Mouse (Mus musculus) liver, adult 2 months (tissue): ENCODE results near the gene Phpt1. TPM values are rescaled to one million over a fixed set of nuclear protein-coding genes. Genes with fewer than 3 reads are reported as not detected.

ENCODE experiments used
- DNase-seq: peaks from one replicate; pipeline ENCODE4 v3.0.0-alpha.2; 2011; ENCODE audit warnings: low read depth, low spot score; ENCODE audit errors: extremely low read depth
- H3K27ac ChIP-seq: fragments of 200-500 bp; replicated peaks from 2 replicates; pipeline ENCODE4 v1.5.1; 2012; ENCODE audit warnings: low read depth, mild to moderate bottlenecking, control low read depth, inconsistent platforms, low read length; ENCODE audit not compliant: insufficient read depth
- H3K27me3 ChIP-seq: fragments of 200-500 bp; 2 replicates; pipeline ENCODE4 v1.6.1; 2012; ENCODE audit warnings: mild to moderate bottlenecking, moderate library complexity, low read length, inconsistent platforms; ENCODE audit not compliant: control insufficient read depth, insufficient read depth
- H3K36me3 ChIP-seq: fragments of 200-500 bp; 2 replicates; pipeline ENCODE4 v1.6.1; 2012; ENCODE audit warnings: low read length, inconsistent platforms; ENCODE audit not compliant: control insufficient read depth, insufficient read depth
- H3K4me1 ChIP-seq: fragments of 200-500 bp; 2 replicates; pipeline ENCODE4 v1.6.1; 2011; ENCODE audit warnings: low read length; ENCODE audit not compliant: control insufficient read depth, insufficient read depth
- H3K4me3 ChIP-seq: fragments of 200-500 bp; 2 replicates; pipeline ENCODE4 v1.5.1; 2011; ENCODE audit warnings: low read depth, mild to moderate bottlenecking, control low read depth, low read length, moderate library complexity; ENCODE audit not compliant: insufficient read depth
- H3K79me2 ChIP-seq: fragments of 200-500 bp; 2 replicates; pipeline ENCODE4 v1.6.1; 2012; ENCODE audit warnings: inconsistent platforms, mild to moderate bottlenecking, low read length, moderate library complexity; ENCODE audit not compliant: control insufficient read depth, insufficient read depth
- H3K9ac ChIP-seq: fragments of 200-500 bp; 2 replicates; pipeline ENCODE4 v1.6.1; 2012; ENCODE audit warnings: low read depth, mild to moderate bottlenecking, control low read depth, inconsistent platforms, low read length
- CTCF ChIP-seq: fragments of 200-500 bp; IDR thresholded peaks from 2 replicates; pipeline ENCODE4 v1.5.1; 2011; ENCODE audit warnings: low read depth, low read length, control low read depth
- POLR2A ChIP-seq: fragments of 200-500 bp; IDR thresholded peaks from 2 replicates; pipeline ENCODE4 v1.6.1; 2011; ENCODE audit warnings: low read length, control low read depth; ENCODE audit not compliant: insufficient read depth; ENCODE audit errors: extremely low read depth
- WGBS: fragments of 180-500 bp; shearing (Covaris S2); methylation state at CpG from one replicate; pipeline ENCODE4 v1.1.7; 2018; 5-methylcytosine and 5-hydroxymethylcytosine counted together
- polyA plus RNA-seq: library from polyadenylated mRNA; depleted of rRNA; stranded (reverse); fragments of >200 nt; gene quantifications from 2 replicates; pipeline ENCODE4 v1.2.3, GENCODE M21; 2012
- total RNA-seq: library from RNA; depleted of rRNA; stranded (reverse); fragments of >200 nt; gene quantifications from 2 replicates; pipeline ENCODE4 v1.2.3, GENCODE M21; 2014

The Phpt1 gene
- total and polyA plus RNA-seq, 2 experiments = 8.2 to 39.4 TPM

GRCm38 (mm10) chr2:25571221-25571620 lies 3.8 kb downstream of the Phpt1 start:
- no peaks in the 10 kb centered on the region for H3K79me2 ChIP-seq
- no peak overlapping the region for H3K27ac ChIP-seq
- TF ChIP-seq POLR2A (no peak), CTCF (no peak)
- H3K36me3 ChIP-seq = no peaks in the 10 kb centered on the region
- DNase-seq = no peak
- H3K4me3 ChIP-seq = no peak overlapping the region
- peaks cover 6% of the 10 kb centered on the region; the same call in 1 of the 2 replicates for H3K4me1 ChIP-seq
- H3K27me3 ChIP-seq = no peaks in the 10 kb centered on the region
- 90% methylated on average over 4 of the region's 4 CpGs for WGBS
- no peak overlapping the region for H3K9ac ChIP-seq

- H3K79me2 ChIP-seq = no peaks in the 10 kb centered on the region
- TF ChIP-seq POLR2A (no peak), CTCF (no peak)
- H3K4me1 ChIP-seq = no peaks in the 10 kb centered on the region
- H3K27ac ChIP-seq = no peak overlapping the region
- 97% methylated on average over 3 of the region's 3 CpGs for WGBS
- no peak overlapping the region for H3K9ac ChIP-seq
- H3K27me3 ChIP-seq = no peaks in the 10 kb centered on the region
- H3K4me3 ChIP-seq = no peak overlapping the region
- no peaks in the 10 kb centered on the region for H3K36me3 ChIP-seq
- DNase-seq = no peak
These were observed 5.7 kb downstream of the Phpt1 start for GRCm38 (mm10) chr2:25569323-25569722.

- no peak overlapping the region for H3K9ac ChIP-seq
- no peaks in the 10 kb centered on the region for H3K79me2 ChIP-seq
- no peaks in the 10 kb centered on the region for H3K27me3 ChIP-seq
- DNase-seq = no peak
- TF ChIP-seq CTCF = no peak
- no peak for TF ChIP-seq POLR2A
- H3K27ac ChIP-seq = no peak overlapping the region
- no peaks in the 10 kb centered on the region for H3K36me3 ChIP-seq
- 82% methylated on average over 6 of the region's 6 CpGs for WGBS
- H3K4me3 ChIP-seq = no peak overlapping the region
- no peaks in the 10 kb centered on the region for H3K4me1 ChIP-seq
These were observed 6.5 kb downstream of the Phpt1 start for GRCm38 (mm10) chr2:25568473-25569019.

- DNase-seq = no peak
- no peak overlapping the region for H3K4me3 ChIP-seq
- peak; percentile 36 for TF ChIP-seq CTCF
- no peak for TF ChIP-seq POLR2A
- H3K4me1 ChIP-seq = no peaks in the 10 kb centered on the region
- H3K79me2 ChIP-seq = no peaks in the 10 kb centered on the region
- WGBS = 86% methylated on average over 6 of the region's 6 CpGs
- peaks cover 15% of the 10 kb centered on the region for H3K36me3 ChIP-seq
- no peaks in the 10 kb centered on the region for H3K27me3 ChIP-seq
- no peak overlapping the region for H3K27ac ChIP-seq
- H3K9ac ChIP-seq = no peak overlapping the region
These were observed 8.5 kb downstream of the Phpt1 start for GRCm38 (mm10) chr2:25566558-25566957.

- H3K79me2 ChIP-seq = no peaks in the 10 kb centered on the region
- no peaks in the 10 kb centered on the region for H3K27me3 ChIP-seq
- H3K4me3 ChIP-seq = no peak overlapping the region
- no peak overlapping the region for H3K9ac ChIP-seq
- no peak for TF ChIP-seq CTCF
- TF ChIP-seq POLR2A = no peak
- no peaks in the 10 kb centered on the region for H3K4me1 ChIP-seq
- no peak for DNase-seq
- 93% methylated on average over 8 of the region's 8 CpGs for WGBS
- H3K36me3 ChIP-seq = peaks cover 23% of the 10 kb centered on the region
- no peak overlapping the region for H3K27ac ChIP-seq
These were observed 9.3 kb downstream of the Phpt1 start for GRCm38 (mm10) chr2:25565741-25566140.

- H3K79me2 ChIP-seq = peaks cover 19% of the 10 kb centered on the region
- no peak overlapping the region for H3K27ac ChIP-seq
- no peaks in the 10 kb centered on the region for H3K27me3 ChIP-seq
- no peak overlapping the region for H3K4me3 ChIP-seq
- no peak for TF ChIP-seq CTCF
- no peak for TF ChIP-seq POLR2A
- H3K36me3 ChIP-seq = peaks cover 35% of the 10 kb centered on the region
- H3K9ac ChIP-seq = no peak overlapping the region
- H3K4me1 ChIP-seq = peaks cover 10% of the 10 kb centered on the region
- no peak for DNase-seq
- WGBS = 92% methylated on average over 9 of the region's 9 CpGs
These were observed 13.1 kb downstream of the Phpt1 start for GRCm38 (mm10) chr2:25561946-25562345.
